Mouse (Mus musculus): ENCODE measurements around the gene Fau.
A peak's percentile ranks its signal among the peaks of the same experiment; 100 is the strongest.

Fau gene

DNA sequence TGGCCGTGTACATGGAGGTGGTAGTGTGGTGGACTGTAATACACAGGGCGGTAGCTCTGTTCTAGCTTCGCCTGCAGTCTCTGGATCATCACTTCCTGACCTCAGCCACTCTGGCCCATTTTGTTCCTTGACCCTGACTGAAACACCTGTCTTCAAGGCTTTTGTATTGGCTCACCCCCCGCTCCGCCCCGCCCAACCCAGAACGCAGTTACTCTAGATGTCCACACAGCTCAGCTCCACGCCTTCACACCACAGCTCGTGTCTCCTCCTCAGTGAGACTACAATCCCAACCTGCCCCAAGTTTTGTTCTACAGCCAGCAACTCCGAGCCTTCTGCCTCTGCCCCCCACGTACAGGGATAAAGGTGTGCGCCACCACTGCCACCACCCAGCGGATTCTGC is 31.2 kb downstream of the Fau start:
- TF ChIP-seq NANOG (IDR thresholded peaks at IDR 0.05; ENCODE audit: borderline replicate concordance, low read length) (no peak), POU5F1 (IDR thresholded peaks at IDR 0.05; ENCODE audit: borderline replicate concordance, low read length) (no peak), CTCF (conservative IDR thresholded peaks at IDR 0.05; ENCODE audit: low read length) (no peak)
- Histone ChIP-seq H3K36me3 (ENCODE audit: insufficient read depth, low read length) (peaks cover 82% of the 10 kb centered on the region), H3K9me3 (ENCODE audit: low read length) (no peaks in the 10 kb centered on the region), H3K4me3 (replicated peaks; ENCODE audit: low read length) (peak overlapping the region; percentile 45; the same call in 1 of the 2 replicates), H3K4me1 (replicated peaks; ENCODE audit: low read depth, low read length) (peaks cover 84% of the 10 kb centered on the region), H3K27me3 (ENCODE audit: insufficient read depth, low read length) (no peaks in the 10 kb centered on the region)

DNA sequence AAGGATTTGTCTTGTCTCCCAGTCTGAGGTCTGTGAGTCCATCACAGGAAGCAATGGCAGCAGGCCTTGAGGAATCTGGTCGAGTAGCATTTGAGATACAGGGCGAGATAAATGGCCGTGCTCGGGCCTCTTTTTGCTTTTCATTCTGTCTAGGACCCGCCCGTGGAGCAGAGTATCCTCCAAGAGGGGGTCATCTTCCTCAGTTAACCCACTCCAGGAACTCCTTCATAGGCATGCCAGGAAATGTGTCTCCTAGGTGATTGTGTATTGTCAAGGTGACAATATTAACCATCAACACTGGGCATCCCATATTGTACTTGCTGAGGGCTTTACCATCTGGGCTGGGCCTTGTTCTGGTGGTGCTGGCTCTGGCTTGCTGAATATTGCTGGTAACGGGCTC is 36.5 kb downstream of the Fau start, which contains the start of gene AC131692.1:
Gene AC131692.1, plus strand, starts transcription at position 301 of the 400 bp plus-strand sequence.
- Histone ChIP-seq H3K4me3 (replicated peaks; ENCODE audit: low read length) (no peak within 1 kb of the TSS), H3K9me3 (ENCODE audit: low read length) (no peaks in the 10 kb centered on the region), H3K27me3 (ENCODE audit: insufficient read depth, low read length) (no peaks in the 10 kb centered on the region), H3K36me3 (ENCODE audit: insufficient read depth, low read length) (peaks cover 99% of the 10 kb centered on the region), H3K4me1 (replicated peaks; ENCODE audit: low read depth, low read length) (peaks cover 71% of the 10 kb centered on the region)
- no peak for TF ChIP-seq NANOG (IDR thresholded peaks at IDR 0.05; ENCODE audit: borderline replicate concordance, low read length)
- no peak for TF ChIP-seq CTCF (conservative IDR thresholded peaks at IDR 0.05; ENCODE audit: low read length)
- TF ChIP-seq POU5F1 (IDR thresholded peaks at IDR 0.05; ENCODE audit: borderline replicate concordance, low read length), result no peak

DNA sequence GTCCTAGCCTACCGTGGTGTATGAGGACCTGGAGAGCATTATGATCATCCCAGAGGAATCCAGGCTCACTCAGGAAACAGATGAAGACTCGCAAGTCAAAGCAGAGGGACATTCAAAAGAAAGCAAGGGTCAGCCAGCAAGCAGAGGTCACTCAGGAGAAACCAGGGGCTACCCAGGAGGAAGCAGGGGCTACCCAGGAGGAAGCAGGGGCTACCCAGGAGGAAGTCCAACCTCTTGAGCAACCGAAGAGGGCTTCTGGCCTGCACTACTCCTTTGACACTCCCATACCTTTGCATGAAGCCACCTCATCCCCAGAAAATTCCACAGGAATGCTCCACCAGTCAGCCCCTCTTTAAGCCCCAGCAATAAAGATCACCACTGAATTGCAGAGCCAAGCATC is 40.2 kb downstream of the Fau start:
- Histone ChIP-seq H3K4me1 (replicated peaks; ENCODE audit: low read depth, low read length) (peaks cover 64% of the 10 kb centered on the region), H3K36me3 (ENCODE audit: insufficient read depth, low read length) (peaks cover 81% of the 10 kb centered on the region), H3K4me3 (replicated peaks; ENCODE audit: low read length) (no peak overlapping the region), H3K9me3 (ENCODE audit: low read length) (no peaks in the 10 kb centered on the region), H3K27me3 (ENCODE audit: insufficient read depth, low read length) (no peaks in the 10 kb centered on the region)
- TF ChIP-seq CTCF (conservative IDR thresholded peaks at IDR 0.05; ENCODE audit: low read length), result no peak
- no peak for TF ChIP-seq NANOG (IDR thresholded peaks at IDR 0.05; ENCODE audit: borderline replicate concordance, low read length)
- no peak for TF ChIP-seq POU5F1 (IDR thresholded peaks at IDR 0.05; ENCODE audit: borderline replicate concordance, low read length)

DNA sequence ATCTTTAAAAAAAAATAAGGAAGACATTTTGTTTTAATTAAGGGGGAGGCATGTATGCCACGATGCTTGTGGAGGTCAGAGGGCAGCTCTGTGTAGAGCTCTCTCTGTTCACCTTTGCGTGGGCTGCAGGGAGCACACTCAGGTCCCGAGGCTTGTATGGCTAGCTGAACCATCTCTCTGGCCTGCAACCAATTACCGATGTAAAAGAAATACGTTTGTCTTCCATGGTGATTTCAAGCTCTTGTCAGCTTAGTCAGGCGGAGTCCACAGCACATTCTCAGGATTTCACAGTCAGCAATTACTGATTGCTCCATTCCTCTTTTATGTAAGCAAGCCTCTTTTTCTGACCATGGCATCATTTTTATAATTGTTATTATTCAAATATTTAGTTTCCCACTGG is 43.5 kb downstream of the Fau start:
- TF ChIP-seq CTCF (conservative IDR thresholded peaks at IDR 0.05; ENCODE audit: low read length), result no peak
- TF ChIP-seq NANOG (IDR thresholded peaks at IDR 0.05; ENCODE audit: borderline replicate concordance, low read length), result no peak
- no peak for TF ChIP-seq POU5F1 (IDR thresholded peaks at IDR 0.05; ENCODE audit: borderline replicate concordance, low read length)
- H3K4me3 ChIP-seq (replicated peaks; ENCODE audit: low read length), result no peak overlapping the region
- no peaks in the 10 kb centered on the region for H3K9me3 ChIP-seq (ENCODE audit: low read length)
- H3K27me3 ChIP-seq (ENCODE audit: insufficient read depth, low read length), result no peaks in the 10 kb centered on the region
- H3K36me3 ChIP-seq (ENCODE audit: insufficient read depth, low read length), result peaks cover 62% of the 10 kb centered on the region
- H3K4me1 ChIP-seq (replicated peaks; ENCODE audit: low read depth, low read length), result peaks cover 51% of the 10 kb centered on the region

DNA sequence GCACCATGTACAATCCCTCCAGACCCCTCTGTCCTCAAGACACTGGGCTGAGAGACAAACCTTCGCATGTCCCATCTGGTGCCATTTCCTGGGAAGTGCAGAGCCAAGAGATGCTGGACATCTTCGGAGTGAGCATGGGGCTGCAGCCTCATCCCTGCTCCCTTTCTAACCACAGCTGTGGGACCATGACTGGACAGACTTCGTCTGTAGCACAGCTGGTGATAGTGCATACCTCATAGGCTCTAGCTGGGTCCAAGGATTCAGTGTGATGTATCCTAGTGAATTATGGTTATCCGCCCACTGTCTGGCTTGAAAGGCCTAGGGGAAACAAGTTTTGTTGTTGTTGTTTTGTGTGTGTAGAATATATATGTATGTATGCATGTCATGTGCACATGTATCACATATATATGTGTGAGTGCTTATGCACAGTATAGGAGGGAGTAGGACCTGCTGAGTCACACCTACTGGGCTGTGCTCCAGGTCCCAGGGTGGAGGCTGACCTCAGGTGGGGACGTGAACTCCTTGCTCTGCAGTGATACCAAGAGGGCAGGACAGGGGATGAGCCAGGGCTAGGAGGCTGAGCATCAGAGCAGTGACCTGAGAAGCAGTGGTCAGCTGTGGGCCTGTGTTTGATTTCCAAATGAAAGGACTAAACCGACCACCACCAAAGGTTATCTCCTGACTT is 44.7 kb downstream of the Fau start:
- TF ChIP-seq NANOG (IDR thresholded peaks at IDR 0.05; ENCODE audit: borderline replicate concordance, low read length), result no peak
- no peak for TF ChIP-seq CTCF (conservative IDR thresholded peaks at IDR 0.05; ENCODE audit: low read length)
- no peak for TF ChIP-seq POU5F1 (IDR thresholded peaks at IDR 0.05; ENCODE audit: borderline replicate concordance, low read length)
- Histone ChIP-seq H3K9me3 (ENCODE audit: low read length) (no peaks in the 10 kb centered on the region), H3K4me1 (replicated peaks; ENCODE audit: low read depth, low read length) (peaks cover 53% of the 10 kb centered on the region), H3K27me3 (ENCODE audit: insufficient read depth, low read length) (no peaks in the 10 kb centered on the region), H3K36me3 (ENCODE audit: insufficient read depth, low read length) (peaks cover 59% of the 10 kb centered on the region), H3K4me3 (replicated peaks; ENCODE audit: low read length) (no peak overlapping the region)

GRCm38 (mm10) chr19:6104476-6104875 is 46.8 kb downstream of the Fau start:
- no peak overlapping the region for H3K4me3 ChIP-seq (replicated peaks; ENCODE audit: low read length)
- peaks cover 57% of the 10 kb centered on the region for H3K4me1 ChIP-seq (replicated peaks; ENCODE audit: low read depth, low read length)
- peaks cover 54% of the 10 kb centered on the region for H3K36me3 ChIP-seq (ENCODE audit: insufficient read depth, low read length)
- no peak for TF ChIP-seq CTCF (conservative IDR thresholded peaks at IDR 0.05; ENCODE audit: low read length)
- TF ChIP-seq POU5F1 (IDR thresholded peaks at IDR 0.05; ENCODE audit: borderline replicate concordance, low read length), result no peak
- no peak for TF ChIP-seq NANOG (IDR thresholded peaks at IDR 0.05; ENCODE audit: borderline replicate concordance, low read length)
- H3K27me3 ChIP-seq (ENCODE audit: insufficient read depth, low read length), result no peaks in the 10 kb centered on the region
- H3K9me3 ChIP-seq (ENCODE audit: low read length), result no peaks in the 10 kb centered on the region

DNA sequence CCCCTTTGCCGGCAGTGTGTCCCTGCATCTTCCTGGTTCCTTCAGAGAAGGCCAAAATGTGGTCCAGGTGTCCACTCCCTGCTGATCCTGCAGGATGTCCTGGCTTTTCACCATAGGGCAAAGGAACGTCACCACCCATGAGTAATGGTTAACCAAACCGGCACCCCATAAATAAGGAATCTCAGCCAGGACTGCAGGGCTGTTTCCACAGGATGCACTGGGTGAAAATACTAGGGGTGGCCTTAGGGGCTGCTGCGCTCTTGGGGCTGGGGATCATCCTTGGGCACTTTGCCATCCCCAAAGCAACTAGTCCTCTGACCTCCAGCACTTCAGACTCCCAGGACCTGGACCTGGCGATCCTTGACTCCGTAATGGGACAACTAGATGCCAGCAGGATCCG is 47.9 kb downstream of the Fau start, which contains the start of gene Naaladl1:
Gene Naaladl1, plus strand, starts transcription at position 197 of the 400 bp plus-strand sequence.
- Histone ChIP-seq H3K4me1 (replicated peaks; ENCODE audit: low read depth, low read length) (peaks cover 47% of the 10 kb centered on the region), H3K36me3 (ENCODE audit: insufficient read depth, low read length) (peaks cover 48% of the 10 kb centered on the region), H3K4me3 (replicated peaks; ENCODE audit: low read length) (no peak within 1 kb of the TSS), H3K9me3 (ENCODE audit: low read length) (no peaks in the 10 kb centered on the region), H3K27me3 (ENCODE audit: insufficient read depth, low read length) (no peaks in the 10 kb centered on the region)
- no peak for TF ChIP-seq NANOG (IDR thresholded peaks at IDR 0.05; ENCODE audit: borderline replicate concordance, low read length)
- TF ChIP-seq POU5F1 (IDR thresholded peaks at IDR 0.05; ENCODE audit: borderline replicate concordance, low read length), result no peak
- TF ChIP-seq CTCF (conservative IDR thresholded peaks at IDR 0.05; ENCODE audit: low read length), result no peak

Data from E14TG2a.4 (cell line).